Mouse (Mus musculus) induced T-regulatory cell, adult 2 months (primary cell): ENCODE measurements at regions not wholly inside any gene's neighbourhood (a gene's known extent, or its start where the extent isn't known, plus 50 kb on each side); places are given as distances from the start of the nearest gene placed in this dataset.
A peak's percentile ranks its signal among the peaks of the same experiment; 100 is the strongest.

Experiments used
- DNase-seq: peaks from one replicate; pipeline ENCODE4 v3.0.0-alpha.2; 2012; ENCODE audit warnings: low read depth

GRCm38 (mm10) chr16:93533205-93533604 lies 70.7 kb downstream of the Setd4 start:
- no peak for DNase-seq

GRCm38 (mm10) chr16:93531937-93532336 lies 71.9 kb downstream of the Setd4 start:
- DNase-seq, result no peak

- no peak for DNase-seq
These were observed 81.4 kb downstream of the Setd4 start for GRCm38 (mm10) chr16:93522485-93522884.

GRCm38 (mm10) chr16:93520481-93520880 lies 83.4 kb downstream of the Setd4 start:
- DNase-seq, result no peak

GRCm38 (mm10) chr16:93518620-93519019 lies 85.2 kb downstream of the Setd4 start:
- DNase-seq, result no peak

- DNase-seq, result no peak
These were observed 87.1 kb downstream of the Setd4 start for GRCm38 (mm10) chr16:93516793-93517192.

GRCm38 (mm10) chr16:93515456-93515941 lies 88.4 kb downstream of the Setd4 start:
- DNase-seq, result no peak

- DNase-seq, result no peak
These were observed 90.2 kb downstream of the Setd4 start for GRCm38 (mm10) chr16:93513616-93514041.

- DNase-seq, result no peak
These were observed 91.9 kb downstream of the Setd4 start for GRCm38 (mm10) chr16:93511988-93512387.

- peak; percentile 56 for DNase-seq
These were observed 92.3 kb downstream of the Setd4 start for GRCm38 (mm10) chr16:93511517-93511916.

- no peak for DNase-seq
These were observed 105.1 kb downstream of the Setd4 start for GRCm38 (mm10) chr16:93498800-93499199.

- no peak for DNase-seq
These were observed 110.4 kb downstream of the Setd4 start for GRCm38 (mm10) chr16:93493337-93494002.

- no peak for DNase-seq
These were observed 117.0 kb downstream of the Setd4 start for GRCm38 (mm10) chr16:93486646-93487550.

- DNase-seq, result no peak
These were observed 133.9 kb downstream of the Setd4 start for GRCm38 (mm10) chr16:93469957-93470356.

- DNase-seq, result no peak
These were observed 138.1 kb downstream of the Setd4 start for GRCm38 (mm10) chr16:93465741-93466140.

- DNase-seq, result no peak
These were observed 139.0 kb downstream of the Setd4 start for GRCm38 (mm10) chr16:93464898-93465297.

- no peak for DNase-seq
These were observed 140.5 kb downstream of the Setd4 start for GRCm38 (mm10) chr16:93463405-93463804.

- DNase-seq, result no peak
These were observed 141.6 kb downstream of the Setd4 start for GRCm38 (mm10) chr16:93462286-93462610.

- DNase-seq, result no peak
These were observed 142.2 kb downstream of the Setd4 start for GRCm38 (mm10) chr16:93461406-93462285.

GRCm38 (mm10) chr16:93459497-93460240 lies 144.2 kb downstream of the Setd4 start:
- DNase-seq, result no peak
